Mouse (Mus musculus) left cerebral cortex, postnatal 10 days (tissue): ENCODE data around the gene Lhpp. TPM values are rescaled to one million over a fixed set of nuclear protein-coding genes. Genes with fewer than 3 reads are reported as not detected.
"Not testable (repeated sequence)": the region's sequence is repeated elsewhere in the genome, so short reads cannot be mapped to it uniquely, and the experiment has no call there.

Source experiments
- DNase-seq, 2 experiments: peaks; one replicate each; pipeline ENCODE4 v3.0.0; 2021 to 2022; ENCODE audit warnings: low spot score in 2 of 2, mixed read lengths in 1 of 2; ENCODE audit errors: extremely low spot score in 1 of 2
- intact Hi-C: fragments of 180-260 bp; cut with DNase I; formaldehyde crosslinking; loops from one replicate; pipeline ENCODE4 v1.15.1; 2025
- total RNA-seq, 2 experiments: library from RNA; stranded (reverse); gene quantifications; 2 replicates each; pipeline ENCODE4 v1.2.3; 2021

The Lhpp gene
- total RNA-seq, 2 experiments from 2014 or later = 28.6 to 31.6 TPM

DNA sequence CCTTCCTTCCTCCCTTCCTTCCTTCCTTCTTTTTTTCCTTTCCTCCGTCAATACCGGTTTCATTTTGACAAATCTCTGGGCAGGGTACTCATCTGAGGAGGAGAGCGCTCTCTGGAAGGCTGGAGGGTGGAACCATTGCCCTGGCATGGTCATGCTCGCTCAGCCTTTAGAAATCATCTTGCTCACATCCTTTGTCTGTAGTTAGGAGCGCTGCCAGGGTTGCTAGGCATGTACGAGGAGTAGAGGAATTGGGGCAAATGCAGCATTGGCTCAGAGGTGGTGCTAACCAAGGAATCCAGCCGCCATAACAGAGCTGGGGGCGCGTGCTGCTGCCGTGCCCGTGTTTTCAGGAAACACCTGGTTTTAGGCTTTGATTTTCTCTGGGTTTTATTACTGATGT, 20.9 kb downstream of the Lhpp start:
- peak; percentile 63 to 65 for DNase-seq

DNA sequence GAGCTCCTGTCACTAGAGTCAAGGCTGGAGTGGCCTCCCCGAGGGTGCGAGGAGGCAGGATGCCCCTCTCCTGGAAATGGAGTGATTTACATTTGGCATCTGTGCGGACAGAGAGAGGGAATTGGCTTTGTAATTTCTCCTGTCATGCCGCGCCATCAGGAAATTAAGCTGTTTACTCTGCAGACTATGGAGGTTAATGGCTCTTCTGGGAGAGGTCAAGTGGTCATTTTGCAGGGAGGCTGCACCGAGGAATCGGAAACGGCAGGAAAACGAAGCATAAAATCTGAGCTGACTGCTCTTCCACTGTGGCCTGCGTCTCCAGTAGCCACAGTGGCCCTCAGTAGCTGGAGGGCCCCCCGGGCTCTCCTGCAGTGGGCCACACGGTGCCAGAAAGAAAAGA, 26.9 kb downstream of the Lhpp start:
- intact Hi-C loops = loop anchor here (5.0 to 10.0 kb wide), 2 partner anchors 40 to 412 kb away; partner anchors contain the start of gene Nkx1-2
- no peak for DNase-seq

More for the DNA sequence above, 20.9 kb downstream of the Lhpp start:
- intact Hi-C loops = loop anchor here (10.0 kb wide), 1 partner anchor 407 kb away; no protein-coding TSS in a partner anchor

DNA sequence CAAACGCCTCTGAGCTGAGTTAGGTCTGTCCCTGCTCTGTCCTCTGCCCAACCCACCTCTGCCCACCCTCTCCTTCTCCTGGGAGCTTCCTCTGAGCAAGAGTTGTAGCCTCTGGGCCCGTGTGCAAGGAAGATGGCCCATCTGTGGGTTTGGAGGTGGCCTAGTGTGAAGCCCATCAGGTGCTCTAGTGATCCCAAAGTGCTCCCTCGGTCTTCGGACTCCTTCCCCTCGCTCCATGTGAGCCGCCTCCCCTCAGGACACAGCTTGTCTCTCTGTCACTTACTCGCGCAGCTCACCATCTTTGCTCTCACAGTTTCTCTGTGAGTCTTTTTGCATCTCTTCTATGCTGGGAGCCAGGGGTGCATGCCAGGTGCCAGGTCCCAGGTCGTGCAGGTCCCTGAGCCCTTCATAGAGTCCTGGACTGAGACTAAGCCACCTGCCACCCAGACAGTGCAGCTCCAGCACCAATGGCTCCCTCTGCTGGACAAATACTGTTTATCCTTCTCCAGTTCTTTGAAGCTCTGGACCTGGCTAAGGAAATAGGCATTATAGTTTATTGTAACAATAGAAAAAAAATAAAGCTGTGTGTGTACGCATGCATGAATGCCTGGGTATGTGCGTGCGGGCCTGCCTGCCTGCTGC, 28.1 kb downstream of the Lhpp start:
- intact Hi-C loops = loop anchor here (5.0 to 10.0 kb wide), 2 partner anchors 41 to 414 kb away; partner anchors contain the start of gene Nkx1-2
- DNase-seq = peak; percentile 48 to 49

- intact Hi-C loops = no loop called here
- peak; percentile 25 to 65 for DNase-seq
Observed at GRCm38 (mm10) chr7:132640946-132641345, 30.5 kb downstream of the Lhpp start.

- no peak for DNase-seq
- intact Hi-C loops = no loop called here
Observed at GRCm38 (mm10) chr7:132641606-132642005, 31.2 kb downstream of the Lhpp start.

DNA sequence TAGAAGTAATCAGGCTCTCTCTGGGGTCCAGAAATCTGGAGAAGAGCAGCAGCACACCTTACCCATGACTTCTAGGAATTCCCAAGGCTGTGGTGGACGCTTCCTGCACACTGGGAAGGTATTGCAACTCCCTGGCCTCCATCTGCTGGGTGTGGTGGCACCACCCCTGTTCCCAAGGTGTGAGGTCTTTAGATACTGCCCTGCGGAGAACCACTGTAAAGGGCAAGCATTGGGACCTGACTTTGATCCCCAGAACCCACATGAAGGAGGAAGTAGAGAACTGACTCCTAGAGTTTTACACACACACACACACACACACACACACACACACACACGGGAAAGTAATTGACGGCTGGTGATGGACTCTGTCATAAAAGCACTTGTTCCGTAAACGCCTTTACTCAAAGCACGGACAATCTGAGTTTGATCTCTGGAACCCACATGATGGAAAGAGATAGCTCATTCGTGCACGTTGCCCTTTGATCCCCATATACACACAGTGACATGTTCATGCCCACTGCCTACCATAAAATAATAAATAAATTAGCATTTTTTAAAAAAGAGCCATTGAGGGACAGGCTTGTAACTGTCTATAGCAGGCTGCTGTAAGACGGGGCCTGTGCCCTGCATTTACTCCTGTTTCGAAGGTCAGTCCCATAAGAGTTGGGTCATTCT, 34.3 kb downstream of the Lhpp start:
- intact Hi-C loops = no loop called here

DNA sequence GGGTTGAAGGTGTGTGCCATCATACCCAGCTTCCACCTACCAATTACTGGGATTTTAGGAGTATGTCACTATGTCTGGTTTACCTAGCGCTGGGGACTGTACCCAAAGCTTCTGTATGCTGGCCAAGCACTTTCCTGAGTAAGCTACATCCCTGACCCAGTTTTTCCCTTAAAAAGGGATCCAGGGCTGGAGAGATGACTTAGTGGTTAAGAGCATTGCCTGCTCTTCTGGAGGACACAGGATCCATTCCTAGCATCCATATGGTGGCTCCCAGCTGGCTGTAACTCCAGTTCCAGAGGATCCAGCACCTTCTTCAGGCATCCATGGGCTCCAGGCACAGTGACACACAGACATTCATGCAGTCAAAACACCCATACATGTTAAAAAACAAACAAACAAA, 36.1 kb downstream of the Lhpp start:
- DNase-seq = no peak
- intact Hi-C loops = no loop called here

More for the DNA sequence above, 34.3 kb downstream of the Lhpp start:
- DNase-seq = no peak

DNA sequence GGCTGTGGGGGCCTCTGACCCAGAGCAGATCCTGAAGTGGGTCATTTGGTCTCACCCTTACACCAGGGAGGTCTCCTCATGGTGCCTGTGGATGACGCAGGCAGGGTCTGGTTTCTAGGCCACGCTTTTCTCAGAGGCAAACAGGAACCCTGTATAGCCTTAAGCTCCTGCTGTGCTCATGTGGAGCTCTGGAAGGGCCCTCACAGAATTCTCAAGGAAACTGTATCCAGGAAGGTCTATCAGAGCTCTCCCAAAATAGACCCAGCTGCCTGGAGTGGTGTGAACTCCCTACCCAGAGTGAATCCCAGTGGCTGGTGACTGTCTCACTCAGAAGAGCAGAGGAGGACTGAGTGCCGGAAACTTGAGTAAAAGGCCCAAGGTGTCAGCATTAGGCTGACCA, 44.0 kb downstream of the Lhpp start:
- intact Hi-C loops = no loop called here
- no peak for DNase-seq

DNA sequence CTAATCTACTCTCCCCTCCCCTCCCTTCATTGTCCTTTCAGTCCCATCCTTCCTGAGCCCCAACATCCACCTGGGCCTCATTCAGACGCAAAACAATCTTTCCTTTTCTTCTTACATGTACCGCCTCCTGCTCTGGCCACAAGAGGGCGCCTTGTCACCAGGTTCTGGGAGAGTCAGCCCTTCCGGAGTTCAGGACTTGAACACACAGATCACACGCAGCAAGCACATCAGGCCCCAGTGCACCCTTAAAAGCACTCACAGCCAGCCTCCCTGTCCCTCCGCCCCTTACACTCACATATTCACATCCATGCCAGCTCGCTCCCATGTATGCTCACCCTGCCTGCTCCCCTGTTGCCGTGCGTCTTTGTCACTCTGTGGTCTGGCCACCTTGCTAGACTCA, 45.6 kb downstream of the Lhpp start:
- peak; percentile 85 to 91 for DNase-seq
- intact Hi-C loops = loop anchor here (1.0 to 5.0 kb wide), 4 partner anchors 61 to 346 kb away; partner anchors contain the start of gene Eef1akmt2

GRCm38 (mm10) chr7:132656548-132656947, 46.1 kb downstream of the Lhpp start:
- intact Hi-C loops = loop anchor here (1.0 to 5.0 kb wide), 4 partner anchors 61 to 346 kb away; partner anchors contain the start of gene Eef1akmt2
- peak; percentile 69 to 95 for DNase-seq

- intact Hi-C loops = loop anchor here (5.0 kb wide), 3 partner anchors 60 to 345 kb away; partner anchors contain the start of gene Eef1akmt2
Observed at GRCm38 (mm10) chr7:132657371-132658057, 47.1 kb downstream of the Lhpp start.

DNA sequence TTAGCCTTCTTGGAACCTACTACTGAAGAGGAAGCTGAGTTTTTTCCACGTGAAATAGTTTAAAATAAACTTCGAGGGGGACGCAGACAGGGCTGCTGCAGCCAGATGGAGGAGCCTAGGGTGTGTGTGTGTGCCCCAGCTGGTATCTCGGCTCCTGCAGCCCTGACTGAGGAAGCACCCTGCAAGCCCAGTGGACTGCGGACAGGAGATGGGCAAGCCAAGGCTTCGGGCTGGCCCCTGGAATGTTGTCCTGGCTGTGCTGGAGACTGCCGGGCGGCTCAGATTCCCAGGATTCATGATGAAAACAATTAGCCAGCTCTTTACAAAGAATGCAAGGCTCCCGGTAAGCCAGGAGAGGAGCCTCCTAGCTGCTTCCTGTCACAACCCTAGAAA, 47.6 kb downstream of the Lhpp start:
- peak in 1 of 2 experiments; percentile 67 for DNase-seq
- intact Hi-C loops = loop anchor here (5.0 kb wide), 3 partner anchors 59 to 344 kb away; partner anchors contain the start of gene Eef1akmt2

More at GRCm38 (mm10) chr7:132657371-132658057, 47.1 kb downstream of the Lhpp start:
- no peak for DNase-seq

GRCm38 (mm10) chr7:132658688-132659087, 48.2 kb downstream of the Lhpp start:
- DNase-seq = no peak
- intact Hi-C loops = loop anchor here (5.0 kb wide), 3 partner anchors 59 to 344 kb away; partner anchors contain the start of gene Eef1akmt2

DNA sequence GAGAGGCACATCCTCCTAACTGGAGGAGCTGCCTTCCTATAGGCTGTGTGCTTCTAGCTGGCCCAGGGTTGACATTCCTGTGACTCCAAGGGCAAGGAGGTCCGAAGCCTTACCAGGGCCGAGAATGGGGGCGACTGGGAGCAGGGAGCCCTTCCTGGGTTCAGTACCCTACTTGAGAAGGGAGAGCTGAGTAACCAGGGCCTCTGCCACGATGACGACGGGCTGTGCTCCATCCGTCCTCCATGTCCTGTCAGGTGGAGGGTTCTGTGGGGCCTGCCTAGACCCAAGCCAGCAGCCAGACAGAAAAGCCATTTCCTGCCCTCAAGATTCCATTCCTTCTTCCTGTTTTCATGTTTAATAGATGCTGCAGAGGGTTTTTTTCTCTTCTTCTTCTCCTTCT, 49.2 kb downstream of the Lhpp start:
- intact Hi-C loops = loop anchor here (5.0 kb wide), 3 partner anchors 58 to 343 kb away; partner anchors contain the start of gene Eef1akmt2
- no peak for DNase-seq

DNA sequence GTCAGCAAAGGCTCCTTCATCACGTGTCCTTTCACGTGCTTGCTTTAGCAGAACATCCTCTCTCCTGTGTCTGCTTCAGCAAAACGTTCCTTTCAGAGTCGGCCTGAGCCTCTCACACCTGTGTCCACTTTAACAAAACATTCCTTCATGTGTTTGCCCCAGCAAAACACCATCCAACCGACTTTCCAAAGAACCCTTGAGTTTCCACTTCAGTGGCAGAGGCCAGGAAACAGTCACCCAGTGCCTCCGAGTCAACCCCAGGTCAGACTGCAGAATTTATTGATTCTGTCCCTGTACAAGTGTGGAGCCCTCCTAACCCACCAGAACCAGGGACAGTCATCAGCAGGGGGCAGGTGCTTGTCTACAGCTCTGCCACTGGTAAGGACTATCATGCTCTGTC, 52.4 kb downstream of the Lhpp start:
- intact Hi-C loops, DNase-seq: not testable (repeated sequence)

- no peak for DNase-seq
- intact Hi-C loops = no loop called here
Observed at GRCm38 (mm10) chr7:132664815-132665214, 54.4 kb downstream of the Lhpp start.

DNA sequence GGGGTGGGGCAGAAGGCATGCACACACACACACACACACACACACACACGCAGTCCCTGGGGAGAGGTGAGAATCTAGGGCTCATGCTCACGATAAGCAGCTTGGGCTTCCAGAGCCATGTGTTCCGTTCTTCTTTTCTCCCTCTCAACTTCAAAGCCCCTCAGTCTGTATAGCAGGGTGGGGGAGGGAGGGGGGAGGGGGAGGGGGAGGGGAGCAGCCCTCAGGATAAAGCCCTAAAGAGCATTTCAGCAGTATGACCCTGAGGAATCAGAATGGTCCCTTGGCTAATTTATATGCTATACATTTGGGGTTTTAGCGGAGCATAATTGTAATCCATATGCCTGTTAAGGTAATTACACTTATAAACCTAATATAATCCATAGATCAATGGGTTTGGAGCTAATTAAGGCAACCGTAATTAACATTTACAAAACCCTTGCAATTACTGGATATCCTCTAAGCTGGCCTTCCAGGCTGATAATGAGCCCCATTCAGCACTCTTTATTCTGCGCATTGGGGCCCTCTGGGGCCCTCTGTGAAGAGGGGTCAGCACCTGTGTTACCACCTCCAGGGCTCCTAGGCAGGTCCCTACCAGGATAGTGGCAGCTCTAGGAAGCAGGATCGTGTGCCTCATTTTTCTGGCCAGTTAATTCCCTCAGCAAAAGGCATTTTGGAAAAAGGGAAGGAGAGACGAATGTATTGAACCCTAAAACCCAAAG, 55.4 kb downstream of the Lhpp start:
- intact Hi-C loops = no loop called here

GRCm38 (mm10) chr7:132666516-132666915, 56.1 kb downstream of the Lhpp start:
- no peak for DNase-seq
- intact Hi-C loops = no loop called here

More for the DNA sequence above, 55.4 kb downstream of the Lhpp start:
- no peak for DNase-seq
